Mouse (Mus musculus): Measurements from ENCODE around the gene Oxct2a. TPM values are rescaled to one million over a fixed set of nuclear protein-coding genes. Genes with fewer than 3 reads are reported as not detected.
A peak's percentile ranks its signal among the peaks of the same experiment; 100 is the strongest.
"Not testable (repeated sequence)": the region's sequence is repeated elsewhere in the genome, so short reads cannot be mapped to it uniquely, and the experiment has no call there.

The Oxct2a gene
- polyA plus RNA-seq, 1 experiment from 2014 or later: not detected

DNA sequence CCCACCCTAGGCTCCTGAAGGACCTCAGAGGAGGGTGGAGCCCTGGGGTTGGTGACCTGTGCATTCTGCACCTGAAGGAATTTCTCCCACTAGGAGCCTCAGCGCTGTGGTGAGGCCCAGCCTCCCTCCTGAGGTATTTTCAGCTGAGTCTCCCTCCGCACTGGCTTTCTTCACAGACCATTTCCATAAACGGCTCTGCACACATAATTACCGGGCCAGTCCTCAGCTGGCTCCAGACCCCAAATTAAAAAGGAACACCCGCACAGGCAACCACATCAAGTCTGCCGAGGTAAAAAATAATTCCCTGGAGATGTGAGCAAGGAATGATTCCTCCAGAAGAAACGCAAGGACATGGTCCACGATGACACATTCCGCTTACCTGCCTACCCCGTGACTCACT, 11.8 kb upstream of the Oxct2a start:
- 82% methylated on average over 10 of the region's 10 CpGs for whole genome bisulfite sequencing
- not testable (repeated sequence) for H3K27ac ChIP-seq (replicated peaks); H3K4me3 ChIP-seq; H3K9me3 ChIP-seq; H3K4me1 ChIP-seq; DNase-seq (ENCODE audit: low spot score); H3K36me3 ChIP-seq (replicated peaks)
- peaks cover 29% of the 10 kb centered on the region for H3K27me3 ChIP-seq (replicated peaks; ENCODE audit: low read depth, poor library complexity, severe bottlenecking)

DNA sequence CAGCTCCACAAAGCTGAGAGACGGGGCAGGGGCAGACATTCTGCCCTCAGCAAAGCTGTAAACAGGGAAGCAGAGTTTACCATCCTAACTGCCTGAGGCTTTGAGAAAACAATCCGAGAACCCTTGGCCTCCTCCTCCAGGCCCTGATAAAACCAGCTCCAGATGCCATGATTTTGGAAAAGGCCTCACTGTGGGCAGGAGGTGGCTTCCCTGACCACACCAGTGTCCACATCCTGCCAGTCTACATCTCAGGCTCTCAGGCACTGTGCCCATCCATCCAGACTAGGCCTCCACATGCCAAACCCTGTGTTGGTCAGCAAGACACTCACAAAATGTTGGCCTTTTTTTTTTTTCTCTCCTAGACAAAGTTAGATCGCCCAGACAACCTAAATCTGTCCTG, 10.7 kb upstream of the Oxct2a start:
- H3K4me1 ChIP-seq: peaks cover 4% of the 10 kb centered on the region; the same call in 1 of the 2 replicates
- 53% methylated on average over 3 of the region's 3 CpGs for WGBS
- peaks cover 19% of the 10 kb centered on the region; the same call in 1 of the 2 replicates for H3K27me3 ChIP-seq (replicated peaks; ENCODE audit: low read depth, poor library complexity, severe bottlenecking)
- no peak overlapping the region for H3K4me3 ChIP-seq
- DNase-seq (ENCODE audit: low spot score): no peak
- H3K9me3 ChIP-seq: 0 out of 2 replicates have a peak, but pooled peaks cover 2% of the 10 kb centered on the region
- H3K36me3 ChIP-seq (replicated peaks): no peaks in the 10 kb centered on the region
- no peak overlapping the region for H3K27ac ChIP-seq (replicated peaks)

DNA sequence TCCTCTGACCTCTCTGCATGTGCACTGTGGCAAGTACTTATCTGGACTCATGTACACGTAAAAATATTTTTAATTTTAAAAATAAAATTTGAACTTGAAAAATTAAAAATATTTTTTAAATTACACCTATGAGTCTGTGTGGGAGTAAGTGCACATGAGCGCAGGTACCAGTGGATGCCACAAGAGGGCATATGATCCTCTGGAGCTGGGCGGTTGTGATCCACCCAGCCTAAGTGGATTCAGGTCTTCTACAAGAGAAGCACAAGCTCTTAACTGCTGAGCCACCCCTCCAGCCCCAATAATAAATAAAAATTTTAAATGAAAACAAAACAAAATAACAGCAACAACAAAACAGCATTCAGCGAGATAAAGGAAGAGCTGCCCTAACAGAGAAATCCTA, 9.7 kb upstream of the Oxct2a start:
- Histone ChIP-seq H3K36me3 (replicated peaks) (no peaks in the 10 kb centered on the region), H3K4me1 (peaks cover 4% of the 10 kb centered on the region; the same call in 1 of the 2 replicates), H3K27ac (replicated peaks) (no peak overlapping the region), H3K9me3 (0 out of 2 replicates have a peak, but pooled peaks cover 2% of the 10 kb centered on the region), H3K4me3 (no peak overlapping the region), H3K27me3 (replicated peaks; ENCODE audit: low read depth, poor library complexity, severe bottlenecking) (0 out of 2 replicates have a peak, but pooled peaks cover 8% of the 10 kb centered on the region)
- WGBS: 93% methylated on average over 4 of the region's 4 CpGs
- no peak for DNase-seq (ENCODE audit: low spot score)

GRCm38 (mm10) chr4:123331961-123332360, 8.5 kb upstream of the Oxct2a start:
- WGBS: 65% methylated on average over 1 of the region's 1 CpGs
- not testable (repeated sequence) for DNase-seq (ENCODE audit: low spot score); H3K4me1 ChIP-seq; H3K27me3 ChIP-seq (replicated peaks; ENCODE audit: low read depth, poor library complexity, severe bottlenecking); H3K36me3 ChIP-seq (replicated peaks); H3K27ac ChIP-seq (replicated peaks); H3K4me3 ChIP-seq; H3K9me3 ChIP-seq

GRCm38 (mm10) chr4:123331326-123331725, 7.9 kb upstream of the Oxct2a start:
- Histone ChIP-seq H3K27me3 (replicated peaks; ENCODE audit: low read depth, poor library complexity, severe bottlenecking) (0 out of 2 replicates have a peak, but pooled peaks cover 7% of the 10 kb centered on the region), H3K9me3 (0 out of 2 replicates have a peak, but pooled peaks cover 2% of the 10 kb centered on the region), H3K4me1 (peaks cover 4% of the 10 kb centered on the region; the same call in 1 of the 2 replicates), H3K4me3 (no peak overlapping the region), H3K27ac (replicated peaks) (no peak overlapping the region), H3K36me3 (replicated peaks) (no peaks in the 10 kb centered on the region)
- DNase-seq (ENCODE audit: low spot score): no peak
- 76% methylated on average over 5 of the region's 5 CpGs for WGBS

DNA sequence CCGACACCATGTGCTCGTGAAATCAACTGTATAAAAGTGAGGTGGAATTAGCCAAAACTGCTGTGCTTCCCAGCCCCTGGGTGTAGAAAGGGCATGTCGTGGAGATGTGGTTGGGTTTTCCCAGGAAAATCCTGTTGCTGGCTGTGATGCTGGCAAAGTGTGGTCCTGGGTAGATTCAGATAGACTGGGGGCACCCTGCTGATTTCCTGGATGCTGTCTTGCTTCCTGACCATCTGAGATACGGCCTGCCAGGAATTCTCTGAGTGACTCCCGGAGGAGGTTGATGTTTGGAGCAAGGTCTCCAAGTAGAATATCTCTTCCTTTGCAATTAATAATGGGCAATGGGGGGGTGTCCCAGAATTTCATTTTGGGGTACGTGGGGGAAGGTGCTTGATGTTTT, 5.5 kb upstream of the Oxct2a start:
- H3K27me3 ChIP-seq (replicated peaks; ENCODE audit: low read depth, poor library complexity, severe bottlenecking): peaks cover 14% of the 10 kb centered on the region
- H3K9me3 ChIP-seq: 0 out of 2 replicates have a peak, but pooled peaks cover 2% of the 10 kb centered on the region
- no peak overlapping the region for H3K27ac ChIP-seq (replicated peaks)
- H3K4me3 ChIP-seq: no peak overlapping the region
- no peak for DNase-seq (ENCODE audit: low spot score)
- 0 out of 2 replicates have a peak, but pooled peaks cover 3% of the 10 kb centered on the region for H3K4me1 ChIP-seq
- no peaks in the 10 kb centered on the region for H3K36me3 ChIP-seq (replicated peaks)
- WGBS: 70% methylated on average over 6 of the region's 6 CpGs

GRCm38 (mm10) chr4:123327630-123328029, 4.2 kb upstream of the Oxct2a start:
- no peaks in the 10 kb centered on the region for H3K36me3 ChIP-seq (replicated peaks)
- H3K9me3 ChIP-seq: 0 out of 2 replicates have a peak, but pooled peaks cover 1% of the 10 kb centered on the region
- 44% methylated on average over 3 of the region's 3 CpGs for WGBS
- no peak for DNase-seq (ENCODE audit: low spot score)
- no peak overlapping the region for H3K4me3 ChIP-seq
- H3K27ac ChIP-seq (replicated peaks): no peak overlapping the region
- peaks cover 10% of the 10 kb centered on the region; the same call in 1 of the 2 replicates for H3K4me1 ChIP-seq
- H3K27me3 ChIP-seq (replicated peaks; ENCODE audit: low read depth, poor library complexity, severe bottlenecking): peaks cover 27% of the 10 kb centered on the region

DNA sequence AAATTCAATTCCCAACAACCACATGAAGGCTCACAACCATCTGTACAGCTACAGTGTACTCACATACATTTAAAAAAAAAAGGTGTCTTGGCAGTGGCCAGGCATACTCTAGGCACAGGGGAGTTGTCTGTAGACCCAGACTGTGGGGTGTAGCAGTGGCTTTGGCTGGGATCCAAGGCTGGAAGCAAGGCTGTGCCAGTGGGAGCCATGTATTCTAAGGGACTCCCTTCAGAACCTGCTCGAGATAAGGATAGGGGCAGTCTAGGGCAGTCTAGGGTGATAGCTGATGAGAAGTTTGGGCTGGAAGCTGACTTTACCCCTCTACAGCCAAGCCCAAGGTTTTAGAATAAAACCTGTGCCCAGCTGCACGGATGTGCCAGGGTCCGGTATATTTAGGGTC, 2.7 kb upstream of the Oxct2a start:
- H3K27me3 ChIP-seq (replicated peaks; ENCODE audit: low read depth, poor library complexity, severe bottlenecking): peaks cover 38% of the 10 kb centered on the region
- H3K27ac ChIP-seq (replicated peaks): no peak overlapping the region
- H3K4me1 ChIP-seq: peaks cover 10% of the 10 kb centered on the region; the same call in 1 of the 2 replicates
- H3K4me3 ChIP-seq: no peak overlapping the region
- WGBS: 89% methylated on average over 3 of the region's 3 CpGs
- H3K36me3 ChIP-seq (replicated peaks): no peaks in the 10 kb centered on the region
- H3K9me3 ChIP-seq: 0 out of 2 replicates have a peak, but pooled peaks cover 5% of the 10 kb centered on the region
- no peak for DNase-seq (ENCODE audit: low spot score)

DNA sequence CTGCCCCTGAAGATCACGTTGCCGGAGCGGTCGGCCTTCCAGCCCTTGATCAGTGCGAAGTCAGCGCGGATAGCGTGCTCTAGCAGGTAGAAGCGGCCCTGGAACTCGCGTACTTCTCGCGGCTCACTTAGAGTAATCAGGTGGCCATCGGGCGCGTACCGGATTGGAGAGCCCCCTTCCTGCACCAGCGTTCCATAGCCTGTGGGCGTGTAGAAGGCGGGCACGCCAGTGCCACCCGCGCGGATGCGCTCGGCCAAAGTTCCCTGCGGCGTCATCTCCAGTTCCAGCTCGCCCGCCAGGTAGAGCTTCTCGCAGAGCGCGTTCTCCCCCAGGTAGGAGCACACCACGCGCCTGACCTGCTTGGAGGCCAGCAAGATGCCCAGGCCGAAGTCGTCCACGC, 524 bp downstream of the Oxct2a start:
- WGBS: 15% methylated on average over 33 of the region's 38 CpGs
- Histone ChIP-seq H3K27me3 (replicated peaks; ENCODE audit: low read depth, poor library complexity, severe bottlenecking) (peaks cover 38% of the 10 kb centered on the region), H3K4me3 (peak overlapping the region; percentile 44), H3K4me1 (peaks cover 18% of the 10 kb centered on the region)
- H3K9me3 ChIP-seq; H3K36me3 ChIP-seq (replicated peaks); H3K27ac ChIP-seq (replicated peaks): not testable (repeated sequence)
- peak; percentile 32 for DNase-seq (ENCODE audit: low spot score)

DNA sequence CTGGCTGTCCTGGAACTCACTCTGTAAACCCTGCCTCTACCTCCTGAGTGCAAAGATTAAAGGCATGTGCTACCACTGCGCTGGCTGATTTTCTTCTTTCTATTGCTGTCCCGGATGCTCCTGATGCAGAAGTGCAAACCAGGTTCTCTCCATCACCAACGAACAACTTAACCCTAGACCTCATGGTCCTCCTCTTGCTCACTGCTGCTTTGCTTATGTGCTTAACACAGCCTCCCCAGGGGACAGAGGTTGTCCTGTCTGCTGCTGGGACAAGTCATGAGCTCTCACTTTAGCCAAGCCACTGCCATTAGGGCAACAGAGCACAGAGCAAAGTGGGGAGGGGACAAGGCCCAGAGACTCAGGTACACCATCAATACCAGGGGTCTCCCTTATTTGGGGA, 8.9 kb downstream of the Oxct2a start:
- Histone ChIP-seq H3K36me3 (replicated peaks) (peaks cover 3% of the 10 kb centered on the region; the same call in 1 of the 2 replicates), H3K4me3 (no peak overlapping the region), H3K27ac (replicated peaks) (no peak overlapping the region), H3K4me1 (peaks cover 19% of the 10 kb centered on the region), H3K9me3 (0 out of 2 replicates have a peak, but pooled peaks cover 3% of the 10 kb centered on the region), H3K27me3 (replicated peaks; ENCODE audit: low read depth, poor library complexity, severe bottlenecking) (no peaks in the 10 kb centered on the region)
- no peak for DNase-seq (ENCODE audit: low spot score)
- WGBS: 85% methylated on average over 3 of the region's 3 CpGs

- H3K27ac ChIP-seq (replicated peaks): no peak overlapping the region
- 0 out of 2 replicates have a peak, but pooled peaks cover 3% of the 10 kb centered on the region for H3K9me3 ChIP-seq
- no peak for DNase-seq (ENCODE audit: low spot score)
- H3K27me3 ChIP-seq (replicated peaks; ENCODE audit: low read depth, poor library complexity, severe bottlenecking): no peaks in the 10 kb centered on the region
- peaks cover 3% of the 10 kb centered on the region; the same call in 1 of the 2 replicates for H3K36me3 ChIP-seq (replicated peaks)
- 81% methylated on average over 6 of the region's 6 CpGs for WGBS
- no peak overlapping the region for H3K4me3 ChIP-seq
- peaks cover 23% of the 10 kb centered on the region for H3K4me1 ChIP-seq
Observed at GRCm38 (mm10) chr4:123313010-123313409, 10.4 kb downstream of the Oxct2a start.

DNA sequence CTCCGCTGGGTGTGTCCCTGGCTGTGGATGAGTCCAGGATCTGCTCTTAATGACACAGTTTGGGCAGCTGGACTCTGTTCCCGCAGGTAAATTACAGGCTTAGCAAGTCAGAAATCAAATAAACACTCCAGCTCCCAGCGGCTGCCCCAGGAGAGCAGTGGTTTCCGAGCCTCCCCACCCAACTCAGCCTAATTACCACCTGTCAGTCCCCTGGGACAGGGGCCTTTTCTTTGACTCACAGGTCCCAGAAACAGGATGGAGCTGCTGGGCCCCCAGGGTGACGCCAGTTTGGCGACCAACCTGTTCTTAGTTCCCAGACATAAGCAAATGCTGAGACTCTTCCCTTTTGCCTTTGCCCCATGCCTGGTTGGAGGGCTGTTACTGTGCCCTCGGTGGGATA, 11.6 kb downstream of the Oxct2a start:
- Histone ChIP-seq H3K9me3 (0 out of 2 replicates have a peak, but pooled peaks cover 3% of the 10 kb centered on the region), H3K36me3 (replicated peaks) (peaks cover 7% of the 10 kb centered on the region), H3K27me3 (replicated peaks; ENCODE audit: low read depth, poor library complexity, severe bottlenecking) (no peaks in the 10 kb centered on the region), H3K27ac (replicated peaks) (no peak overlapping the region), H3K4me3 (no peak overlapping the region), H3K4me1 (peaks cover 25% of the 10 kb centered on the region)
- DNase-seq (ENCODE audit: low spot score): no peak
- 74% methylated on average over 7 of the region's 7 CpGs for WGBS

DNA sequence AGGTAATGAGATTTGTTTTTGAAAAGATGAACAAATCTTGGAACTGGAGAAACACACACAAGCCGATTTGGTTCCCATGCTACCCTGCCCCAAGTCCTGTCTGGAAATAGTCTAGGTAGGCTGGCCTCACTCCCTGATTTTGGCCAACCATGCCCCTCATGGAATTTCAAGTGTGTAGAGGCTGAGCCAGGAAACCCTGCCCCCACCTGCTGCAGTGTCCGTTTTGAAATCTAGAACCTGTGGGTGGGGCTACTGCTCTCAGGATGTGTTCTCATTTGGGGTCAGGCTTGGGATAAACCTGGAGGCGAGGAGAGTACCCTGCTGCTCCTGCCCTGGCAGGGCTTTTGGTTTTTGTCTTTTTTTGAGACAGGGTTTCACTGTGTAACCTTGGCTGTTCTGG, 15.1 kb downstream of the Oxct2a start:
- 62% methylated on average over 3 of the region's 3 CpGs for WGBS
- Histone ChIP-seq H3K4me1 (peaks cover 19% of the 10 kb centered on the region), H3K27me3 (replicated peaks; ENCODE audit: low read depth, poor library complexity, severe bottlenecking) (no peaks in the 10 kb centered on the region), H3K36me3 (replicated peaks) (peaks cover 30% of the 10 kb centered on the region), H3K9me3 (0 out of 2 replicates have a peak, but pooled peaks cover 5% of the 10 kb centered on the region), H3K4me3 (no peak overlapping the region), H3K27ac (replicated peaks) (no peak overlapping the region)
- DNase-seq (ENCODE audit: low spot score): no peak
